Mouse (Mus musculus): ENCODE data around the gene Sept9.

- TF ChIP-seq TAL1 (IDR thresholded peaks at IDR 0.05; ENCODE audit: low read length): no peak
- no peak for TF ChIP-seq GATA1 (IDR thresholded peaks at IDR 0.05; ENCODE audit: low read length)
Measured at GRCm38 (mm10) chr11:117327633-117328032, 128.2 kb downstream of the Sept9 start.
